Mouse (Mus musculus) brown adipose tissue, adult 24 weeks (tissue): Measurements from ENCODE around the gene Snip1. TPM values are rescaled to one million over a fixed set of nuclear protein-coding genes. Genes with fewer than 3 reads are reported as not detected.

Source experiments
- H3K27ac ChIP-seq: fragments of 200-500 bp; replicated peaks from 2 replicates; pipeline ENCODE4 v1.5.1; 2012; ENCODE audit warnings: low read depth, mild to moderate bottlenecking, low read length
- H3K4me1 ChIP-seq: fragments of 200-500 bp; 2 replicates; pipeline ENCODE4 v1.6.1; 2012; ENCODE audit warnings: low read length, mixed read lengths; ENCODE audit not compliant: control insufficient read depth, insufficient read depth, insufficient read length
- H3K4me3 ChIP-seq: fragments of 200-500 bp; 2 replicates; pipeline ENCODE4 v1.5.1; 2012; ENCODE audit warnings: low read depth, mild to moderate bottlenecking, low read length, moderate library complexity; ENCODE audit not compliant: insufficient read depth
- polyA plus RNA-seq: library from polyadenylated mRNA; stranded (reverse); fragments of >200 nt; gene quantifications from 2 replicates; pipeline ENCODE4 v1.2.4, GENCODE M21; 2012; ENCODE audit not compliant: missing spikeins, insufficient read depth, insufficient read length

Gene Snip1
- polyA plus RNA-seq, 1 experiment = 8.0 TPM

DNA sequence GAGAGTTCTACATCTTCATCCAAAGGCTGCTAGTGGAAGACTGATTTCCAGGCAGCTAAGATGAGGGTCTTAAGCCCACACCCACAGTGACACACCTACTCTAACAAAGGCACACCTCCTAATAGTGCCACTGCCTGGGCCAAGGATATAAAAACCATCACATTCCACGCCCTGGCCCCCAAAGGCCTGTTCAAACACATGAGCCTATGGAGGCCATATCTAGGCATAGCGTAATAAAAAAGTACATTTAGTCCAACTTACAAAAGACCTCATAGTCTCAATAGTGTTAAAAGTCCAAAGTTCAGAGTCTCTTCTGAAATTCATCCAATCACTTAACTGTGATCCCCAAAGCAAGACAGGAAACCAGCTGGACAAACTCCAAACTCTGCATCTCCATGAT, 12.2 kb downstream of the Snip1 start:
- Histone ChIP-seq H3K4me1 (no peaks in the 10 kb centered on the region), H3K27ac (no peak overlapping the region), H3K4me3 (no peak overlapping the region)

- peak within 1 kb of the TSS; percentile 95 for H3K4me3 ChIP-seq
- H3K4me1 ChIP-seq = no peaks in the 10 kb centered on the region
- H3K27ac ChIP-seq = peak within 1 kb of the TSS; percentile 87
Observed at GRCm38 (mm10) chr4:125084403-125085345, 18.2 kb downstream of the Snip1 start, which contains the start of gene Meaf6. Meaf6 (plus strand) TSS chr4:125085134.

DNA sequence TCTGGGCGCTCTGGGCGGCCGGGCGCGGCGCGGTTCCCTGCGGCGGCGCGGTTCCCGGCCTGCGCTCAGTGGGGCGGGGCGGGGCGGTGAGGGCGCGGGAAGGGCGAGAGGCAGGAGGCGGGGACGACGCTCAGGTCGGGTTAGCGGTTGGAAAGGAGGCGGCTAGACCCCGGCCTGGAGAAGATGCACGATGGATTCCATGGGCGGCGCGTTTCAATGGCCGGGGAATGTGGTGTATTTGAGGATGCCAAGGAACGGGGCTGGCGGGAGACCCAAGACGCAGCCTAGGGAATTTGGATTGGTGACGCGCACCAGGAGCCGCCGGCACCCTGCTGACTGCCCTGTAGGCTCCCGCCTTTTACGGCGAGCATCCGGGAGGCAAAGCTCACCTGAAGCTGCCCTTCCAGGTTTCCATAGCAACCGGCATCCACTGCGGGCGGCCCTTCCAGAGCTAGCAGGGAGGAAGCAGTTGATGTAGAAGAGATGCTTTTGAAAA, 18.9 kb downstream of the Snip1 start:
- Histone ChIP-seq H3K4me3 (peak overlapping the region; percentile 95), H3K27ac (peak overlapping the region; percentile 87), H3K4me1 (no peaks in the 10 kb centered on the region)

GRCm38 (mm10) chr4:125093031-125093430, 26.6 kb downstream of the Snip1 start:
- no peaks in the 10 kb centered on the region for H3K4me1 ChIP-seq
- no peak overlapping the region for H3K4me3 ChIP-seq
- H3K27ac ChIP-seq = no peak overlapping the region

DNA sequence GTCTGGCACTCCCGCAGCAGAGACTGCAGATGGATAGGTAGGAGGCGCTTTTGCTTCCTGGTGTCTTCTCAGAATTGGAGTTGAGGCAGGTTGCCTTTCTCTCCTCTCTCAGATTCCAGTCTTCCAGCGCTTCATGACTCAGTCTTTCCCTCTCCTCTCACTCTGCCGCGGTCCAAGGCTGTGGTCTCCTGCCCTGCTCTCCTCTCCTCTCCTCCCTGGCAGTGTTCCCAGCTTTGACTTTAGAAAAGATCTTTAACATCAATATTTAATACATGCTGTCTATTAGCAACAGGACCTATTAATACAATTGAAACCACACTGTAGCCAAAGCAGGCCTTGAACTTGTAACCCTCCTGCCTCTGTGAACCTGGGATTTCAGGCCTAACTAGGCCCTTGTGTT, 29.6 kb downstream of the Snip1 start:
- H3K27ac ChIP-seq = no peak overlapping the region
- H3K4me1 ChIP-seq = no peaks in the 10 kb centered on the region
- no peak overlapping the region for H3K4me3 ChIP-seq

- no peak overlapping the region for H3K4me3 ChIP-seq
- no peaks in the 10 kb centered on the region for H3K4me1 ChIP-seq
- H3K27ac ChIP-seq = no peak overlapping the region
Observed at GRCm38 (mm10) chr4:125097412-125097811, 30.9 kb downstream of the Snip1 start.

DNA sequence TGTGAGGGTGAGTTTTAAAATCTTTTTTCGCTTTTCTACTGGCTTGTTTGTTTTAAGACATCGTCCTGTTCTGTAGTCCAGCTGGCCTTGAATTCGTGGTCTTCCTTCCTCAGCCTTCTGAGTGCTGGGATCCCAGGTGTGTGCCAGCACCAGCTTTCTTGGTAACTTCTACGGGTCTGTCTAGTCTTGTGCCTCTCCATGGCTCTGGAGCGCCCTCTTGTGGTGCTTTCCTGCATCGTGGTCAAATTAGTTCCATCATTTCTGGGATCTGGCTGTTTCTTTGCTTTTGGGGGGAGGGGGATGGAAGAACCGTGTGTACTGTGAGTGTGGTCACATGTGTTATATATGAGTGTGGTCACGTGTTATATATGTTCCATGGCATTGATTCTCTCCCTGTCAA, 33.0 kb downstream of the Snip1 start:
- H3K4me1 ChIP-seq = no peaks in the 10 kb centered on the region
- no peak overlapping the region for H3K4me3 ChIP-seq
- no peak overlapping the region for H3K27ac ChIP-seq

- no peaks in the 10 kb centered on the region for H3K4me1 ChIP-seq
- H3K27ac ChIP-seq = no peak overlapping the region
- no peak overlapping the region for H3K4me3 ChIP-seq
Observed at GRCm38 (mm10) chr4:125101334-125101733, 34.9 kb downstream of the Snip1 start.

- H3K27ac ChIP-seq = no peak overlapping the region
- H3K4me1 ChIP-seq = no peaks in the 10 kb centered on the region
- H3K4me3 ChIP-seq = no peak overlapping the region
Observed at GRCm38 (mm10) chr4:125105354-125105753, 38.9 kb downstream of the Snip1 start.

DNA sequence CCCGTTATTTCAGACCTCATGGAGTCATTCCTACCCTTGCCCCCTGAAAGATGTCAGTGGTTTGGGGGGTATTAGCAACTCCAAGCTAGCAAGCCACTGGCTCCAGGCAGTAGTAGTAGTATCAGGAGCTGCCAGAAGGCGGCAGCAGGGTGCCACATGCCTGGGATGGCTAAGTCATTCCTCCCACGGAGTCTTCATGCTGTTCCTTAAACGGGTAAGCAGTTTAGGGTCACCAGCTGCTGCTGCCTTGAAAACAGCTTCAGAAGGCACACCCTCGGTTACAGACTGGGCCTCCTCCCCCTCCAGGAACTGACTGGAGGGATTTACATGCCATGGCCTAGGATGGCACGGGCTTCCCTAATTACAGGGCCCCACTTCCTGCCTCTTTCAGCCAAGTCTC, 48.2 kb downstream of the Snip1 start:
- peaks cover 21% of the 10 kb centered on the region for H3K4me1 ChIP-seq
- no peak overlapping the region for H3K4me3 ChIP-seq
- H3K27ac ChIP-seq = peak overlapping the region; percentile 51

GRCm38 (mm10) chr4:125115081-125115480, 48.6 kb downstream of the Snip1 start:
- Histone ChIP-seq H3K27ac (peak overlapping the region; percentile 51), H3K4me1 (peaks cover 21% of the 10 kb centered on the region), H3K4me3 (no peak overlapping the region)

DNA sequence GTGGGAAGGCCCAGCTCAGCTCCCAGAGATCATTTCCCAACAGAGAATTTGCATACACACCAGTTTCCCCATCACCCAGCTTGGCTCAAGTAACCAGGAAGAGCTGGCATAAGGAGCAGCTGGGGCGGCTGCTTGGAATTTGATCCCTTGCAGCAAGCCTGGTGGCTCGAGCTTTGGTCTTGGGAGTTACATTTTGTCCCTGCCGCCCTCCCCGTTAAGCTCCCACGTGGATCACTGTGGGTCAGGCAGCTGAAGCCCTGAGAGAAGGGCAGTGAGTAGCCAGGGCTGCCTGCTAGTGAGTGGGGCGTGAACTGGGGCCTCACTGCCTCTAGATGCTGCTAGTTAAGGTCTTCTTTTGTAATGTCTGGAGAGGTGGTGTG, 49.2 kb downstream of the Snip1 start:
- H3K4me3 ChIP-seq = no peak overlapping the region
- H3K27ac ChIP-seq = peak overlapping the region; percentile 95
- H3K4me1 ChIP-seq = peaks cover 22% of the 10 kb centered on the region

- H3K27ac ChIP-seq = peak overlapping the region; percentile 95
- H3K4me3 ChIP-seq = no peak overlapping the region
- peaks cover 25% of the 10 kb centered on the region for H3K4me1 ChIP-seq
Observed at GRCm38 (mm10) chr4:125116090-125116861, 49.8 kb downstream of the Snip1 start.

DNA sequence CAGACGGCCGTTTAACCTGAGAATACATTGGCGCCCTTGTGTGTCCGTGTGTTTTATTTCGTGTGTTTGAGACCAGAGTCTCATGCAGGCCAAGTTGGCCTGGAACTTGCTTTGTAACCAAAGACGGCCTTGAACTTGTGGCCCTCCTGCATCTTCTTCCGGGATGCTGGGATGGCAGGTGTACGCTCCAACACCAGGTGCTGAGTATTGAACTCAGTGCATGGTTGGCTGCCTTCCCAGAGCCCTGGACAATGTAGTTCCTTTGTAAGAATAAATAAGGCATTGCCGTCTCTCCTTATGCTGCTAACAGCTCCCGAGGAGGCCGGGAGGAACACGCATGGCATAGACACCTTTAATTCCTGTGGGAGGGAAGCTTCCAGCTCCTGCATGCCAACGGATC, 50.5 kb downstream of the Snip1 start:
- Histone ChIP-seq H3K4me3 (no peak overlapping the region), H3K4me1 (peaks cover 29% of the 10 kb centered on the region), H3K27ac (peak overlapping the region; percentile 95; the same call in 1 of the 2 replicates)

- no peak overlapping the region for H3K4me3 ChIP-seq
- H3K4me1 ChIP-seq = peaks cover 36% of the 10 kb centered on the region
- peak overlapping the region; percentile 93 for H3K27ac ChIP-seq
Observed at GRCm38 (mm10) chr4:125117902-125118320, 51.4 kb downstream of the Snip1 start.
